Comparison of ENCODE assay signal across 8 mouse cellular contexts in genomic region chr15:86058931-86059834, GRCm38 (mm10). TPM values are rescaled to one million over a fixed set of nuclear protein-coding genes. Genes with fewer than 3 reads are reported as not detected.
A peak's percentile ranks its signal among the peaks of the same experiment; 100 is the strongest.
DNase-seq lines count a peak whose midpoint lies in the region; ATAC-seq and TF ChIP-seq lines count a peak whose summit lies in the region.

No protein-coding gene starts in this region.

- H3K27ac ChIP-seq in kidney, embryonic 14.5 days (ENCODE audit: low read depth, low read length): peak overlapping the region; percentile 49; the same call in 1 of the 2 replicates
- H3K27ac ChIP-seq in embryonic facial prominence, embryonic 15.5 days (replicated peaks): peak overlapping the region; percentile 73
- peak overlapping the region; percentile 95 for H3K27ac ChIP-seq in hindbrain, postnatal 0 days

- H3K9ac ChIP-seq in kidney, embryonic 14.5 days (ENCODE audit: low read depth, low read length): peak overlapping the region; percentile 96
- H3K9ac ChIP-seq in embryonic facial prominence, embryonic 15.5 days: peak overlapping the region; percentile 82
- peak overlapping the region; percentile 97 for H3K9ac ChIP-seq in hindbrain, postnatal 0 days (replicated peaks; ENCODE audit: low read length)

- H3K4me2 ChIP-seq in kidney, embryonic 14.5 days (replicated peaks; ENCODE audit: low read depth, low read length): peak overlapping the region; percentile 92
- H3K4me2 ChIP-seq in embryonic facial prominence, embryonic 15.5 days (replicated peaks): peak overlapping the region; percentile 80
- H3K4me2 ChIP-seq in hindbrain, postnatal 0 days (ENCODE audit: low read depth, low read length): peak overlapping the region; percentile 93

- WGBS in kidney, embryonic 14.5 days: 2% methylated on average over 42 of the region's 49 CpGs
- WGBS in embryonic facial prominence, embryonic 15.5 days: 2% methylated on average over 49 of the region's 49 CpGs
- under 1% methylated on average over 42 of the region's 49 CpGs for WGBS in hindbrain, postnatal 0 days

- DNase-seq in kidney, postnatal 14 days: no peak
- peak; percentile 62 for DNase-seq in MN1 (ENCODE audit: low spot score)
- peak; percentile 69 for DNase-seq in hindbrain, postnatal 0 days (ENCODE audit: low spot score)
- DNase-seq in left cerebral cortex, adult 11 months (ENCODE audit: low spot score): no peak
- no peak for DNase-seq in urinary bladder, postnatal 14 days (ENCODE audit: low spot score)

- H3K4me3 ChIP-seq in kidney, embryonic 14.5 days (ENCODE audit: low read length): peak overlapping the region; percentile 87
- H3K4me3 ChIP-seq in embryonic facial prominence, embryonic 15.5 days (replicated peaks): peak overlapping the region; percentile 79
- peak overlapping the region; percentile 82 for H3K4me3 ChIP-seq in hindbrain, postnatal 0 days (ENCODE audit: low read length)

- no peak for TF ChIP-seq CTCF in hindbrain, postnatal 0 days (IDR thresholded peaks at IDR 0.05; ENCODE audit: low read depth)

- no peaks in the 10 kb centered on the region for H3K36me3 ChIP-seq in kidney, embryonic 14.5 days (ENCODE audit: control insufficient read depth, insufficient read depth, low read length)
- H3K36me3 ChIP-seq in embryonic facial prominence, embryonic 15.5 days: no peaks in the 10 kb centered on the region
- H3K36me3 ChIP-seq in hindbrain, postnatal 0 days (ENCODE audit: insufficient read depth, low read length): no peaks in the 10 kb centered on the region

- no peaks in the 10 kb centered on the region for H3K9me3 ChIP-seq in kidney, embryonic 14.5 days (ENCODE audit: control insufficient read depth, low read length)
- no peaks in the 10 kb centered on the region for H3K9me3 ChIP-seq in embryonic facial prominence, embryonic 15.5 days (replicated peaks)
- H3K9me3 ChIP-seq in hindbrain, postnatal 0 days (ENCODE audit: low read length): no peaks in the 10 kb centered on the region

- H3K4me1 ChIP-seq in kidney, embryonic 14.5 days (ENCODE audit: control insufficient read depth, insufficient read depth, low read length): peaks cover 36% of the 10 kb centered on the region
- H3K4me1 ChIP-seq in embryonic facial prominence, embryonic 15.5 days: peaks cover 43% of the 10 kb centered on the region
- H3K4me1 ChIP-seq in hindbrain, postnatal 0 days (ENCODE audit: insufficient read depth, low read length): peaks cover 43% of the 10 kb centered on the region

- peak; percentile 45 for ATAC-seq in kidney, embryonic 14.5 days (ENCODE audit: low FRiP score, low TSS enrichment)
- peak; percentile 45; the same call in 1 of the 2 replicates for ATAC-seq in embryonic facial prominence, embryonic 15.5 days (ENCODE audit: insufficient number of reproducible peaks, low FRiP score, low TSS enrichment, low read depth)
- peak; percentile 66 for ATAC-seq in hindbrain, postnatal 0 days
- ATAC-seq in megakaryocyte-erythroid progenitor cell, adult 5-6 weeks (replicated peaks; ENCODE audit: low FRiP score, low TSS enrichment, poor library complexity, severe bottlenecking): peak; percentile 20; the same call in 1 of the 2 replicates

- no peaks in the 10 kb centered on the region for H3K27me3 ChIP-seq in kidney, embryonic 14.5 days (ENCODE audit: control insufficient read depth, insufficient read depth, low read length)
- no peaks in the 10 kb centered on the region for H3K27me3 ChIP-seq in embryonic facial prominence, embryonic 15.5 days
- no peaks in the 10 kb centered on the region for H3K27me3 ChIP-seq in hindbrain, postnatal 0 days (ENCODE audit: insufficient read depth, low read length)

RNA-seq across cellular contexts. Expression of gene Gramd4, which starts 1.7 kb away (rescaled TPM):
- polyA plus RNA-seq in kidney, embryonic 14.5 days (2014; fragmentation: Nextera tagmentation; extraction: Ambion mirVana): 6.5 and 9.7 TPM in 2 replicates
- polyA plus RNA-seq in embryonic facial prominence, embryonic 15.5 days (2015; fragmentation: Nextera tagmentation; extraction: Ambion mirVana): 17.8 and 18.9 TPM in 2 replicates
- total RNA-seq in hindbrain, postnatal 0 days (2014; rRNA removed): 36.2 and 40.9 TPM in 2 replicates
- polyA plus RNA-seq in hindbrain, postnatal 0 days (2015; fragmentation: Nextera tagmentation; extraction: Ambion mirVana): 18.6 and 19.0 TPM in 2 replicates
- 24.9 and 41.8 TPM in 2 replicates for total RNA-seq in megakaryocyte-erythroid progenitor cell, adult 5-6 weeks (2014; fragmentation: Nextera tagmentation)
- total RNA-seq in megakaryocyte-erythroid progenitor cell, adult 5-6 weeks (2017): 35.8 and 52.4 TPM in 2 replicates

RNA-seq across cellular contexts. Expression of gene Celsr1, which starts 25.6 kb away (rescaled TPM):
- 6.8 and 8.8 TPM in 2 replicates for polyA plus RNA-seq in kidney, embryonic 14.5 days (2014; fragmentation: Nextera tagmentation; extraction: Ambion mirVana)
- polyA plus RNA-seq in embryonic facial prominence, embryonic 15.5 days (2015; fragmentation: Nextera tagmentation; extraction: Ambion mirVana): 4.2 and 5.1 TPM in 2 replicates
- total RNA-seq in hindbrain, postnatal 0 days (2014; rRNA removed): 16.4 and 19.4 TPM in 2 replicates
- 0.98 and 0.99 TPM in 2 replicates for polyA plus RNA-seq in hindbrain, postnatal 0 days (2015; fragmentation: Nextera tagmentation; extraction: Ambion mirVana)
- total RNA-seq in megakaryocyte-erythroid progenitor cell, adult 5-6 weeks (2014; fragmentation: Nextera tagmentation): 3.8 and 7.5 TPM in 2 replicates
- 1.3 and 9.0 TPM in 2 replicates for total RNA-seq in megakaryocyte-erythroid progenitor cell, adult 5-6 weeks (2017)

Comparison
In these comparisons a context has a peak if more than half of its experiments do, and no peak if none do; other contexts are left out.
1. DNase-seq: peak in MN1 (single experiment) and hindbrain, postnatal 0 days (single experiment); none in kidney, postnatal 14 days (single experiment), left cerebral cortex, adult 11 months (single experiment) and urinary bladder, postnatal 14 days (single experiment).
2. Peak in every context shown above with its lines, with median percentiles within 50 percentile points of each other: ATAC-seq, H3K27ac ChIP-seq, H3K4me2 ChIP-seq, H3K4me3 ChIP-seq and H3K9ac ChIP-seq.